Mouse (Mus musculus) liver, embryonic 15.5 days (tissue): ENCODE measurements around the gene Rnf39. TPM values are rescaled to one million over a fixed set of nuclear protein-coding genes. Genes with fewer than 3 reads are reported as not detected.

Source experiments
- ATAC-seq: fragments of 200-750 bp; cut with Nextera tagmentation; 2 replicates; pipeline ENCODE4 v1.8.0; 2017; ENCODE audit warnings: moderate number of reproducible peaks, mild to moderate bottlenecking, moderate library complexity; ENCODE audit not compliant: insufficient read depth
- H3K27ac ChIP-seq: fragments of 300-500 bp; sonication (generic); replicated peaks from 2 replicates; pipeline ENCODE4 v1.5.1; 2015; ENCODE audit warnings: mild to moderate bottlenecking, inconsistent platforms
- H3K27me3 ChIP-seq: fragments of 300-500 bp; sonication (generic); 2 replicates; pipeline ENCODE4 v1.6.1; 2015; ENCODE audit warnings: mild to moderate bottlenecking, inconsistent platforms
- H3K36me3 ChIP-seq: fragments of 300-500 bp; sonication (generic); replicated peaks from 2 replicates; pipeline ENCODE4 v1.6.1; 2015; ENCODE audit warnings: moderate library complexity, mild to moderate bottlenecking, inconsistent platforms
- H3K4me1 ChIP-seq: fragments of 300-500 bp; sonication (generic); replicated peaks from 2 replicates; pipeline ENCODE4 v1.6.1; 2015; ENCODE audit warnings: inconsistent platforms
- H3K4me2 ChIP-seq: fragments of 300-500 bp; sonication (generic); 2 replicates; pipeline ENCODE4 v1.6.1; 2015; ENCODE audit warnings: moderate library complexity, mild to moderate bottlenecking, inconsistent platforms
- H3K4me3 ChIP-seq: fragments of 300-500 bp; sonication (generic); replicated peaks from 2 replicates; pipeline ENCODE4 v1.5.1; 2015; ENCODE audit warnings: mild to moderate bottlenecking, inconsistent platforms
- H3K9ac ChIP-seq: fragments of 300-500 bp; sonication (generic); 2 replicates; pipeline ENCODE4 v1.6.1; 2015; ENCODE audit warnings: moderate library complexity, mild to moderate bottlenecking, inconsistent platforms
- H3K9me3 ChIP-seq: fragments of 300-500 bp; sonication (generic); replicated peaks from 2 replicates; pipeline ENCODE4 v1.6.1; 2016; ENCODE audit warnings: inconsistent platforms
- WGBS: fragments of 180-500 bp; shearing (Covaris S2); methylation state at CpG from one replicate; pipeline ENCODE4 v1.1.7; 2015; ENCODE audit warnings: mixed read lengths; ENCODE audit not compliant: insufficient replicate concordance; 5-methylcytosine and 5-hydroxymethylcytosine counted together
- polyA plus RNA-seq: library from polyadenylated mRNA; unstranded; fragments of >200 nt; fragmentation: Nextera tagmentation; extraction: Ambion mirVana; gene quantifications from 2 replicates; pipeline ENCODE4 v1.2.1, GENCODE M21; 2015

The Rnf39 gene
- polyA plus RNA-seq, 1 experiment from 2014 or later, result 0.14 TPM

GRCm38 (mm10) chr17:36912031-36912430 is 30.7 kb upstream of the Rnf39 start:
- no peak for ATAC-seq
- Histone ChIP-seq H3K4me1 (no peaks in the 10 kb centered on the region), H3K9ac (no peak overlapping the region), H3K4me2 (no peak overlapping the region), H3K27ac (no peak overlapping the region), H3K9me3 (no peaks in the 10 kb centered on the region), H3K4me3 (no peak overlapping the region), H3K36me3 (no peaks in the 10 kb centered on the region), H3K27me3 (peaks cover 38% of the 10 kb centered on the region)
- 50% methylated on average over 2 of the region's 2 CpGs for WGBS

GRCm38 (mm10) chr17:36914108-36914507 is 28.6 kb upstream of the Rnf39 start:
- ATAC-seq, result no peak
- H3K27ac ChIP-seq, result no peak overlapping the region
- H3K9me3 ChIP-seq, result no peaks in the 10 kb centered on the region
- H3K36me3 ChIP-seq, result no peaks in the 10 kb centered on the region
- H3K4me2 ChIP-seq, result no peak overlapping the region
- no peak overlapping the region for H3K4me3 ChIP-seq
- no peaks in the 10 kb centered on the region for H3K4me1 ChIP-seq
- H3K9ac ChIP-seq, result no peak overlapping the region
- 4% methylated on average over 2 of the region's 2 CpGs for WGBS
- H3K27me3 ChIP-seq, result peaks cover 29% of the 10 kb centered on the region

GRCm38 (mm10) chr17:36915076-36915475 is 27.6 kb upstream of the Rnf39 start:
- H3K9ac ChIP-seq, result no peak overlapping the region
- no peak overlapping the region for H3K4me3 ChIP-seq
- peaks cover 23% of the 10 kb centered on the region for H3K27me3 ChIP-seq
- WGBS, result 10% methylated on average over 9 of the region's 9 CpGs
- H3K27ac ChIP-seq, result no peak overlapping the region
- no peaks in the 10 kb centered on the region for H3K4me1 ChIP-seq
- no peak overlapping the region for H3K4me2 ChIP-seq
- no peaks in the 10 kb centered on the region for H3K9me3 ChIP-seq
- no peaks in the 10 kb centered on the region for H3K36me3 ChIP-seq
- no peak for ATAC-seq

- no peak overlapping the region for H3K27ac ChIP-seq
- no peaks in the 10 kb centered on the region for H3K9me3 ChIP-seq
- ATAC-seq, result no peak
- H3K4me3 ChIP-seq, result no peak overlapping the region
- H3K9ac ChIP-seq, result no peak overlapping the region
- peaks cover 7% of the 10 kb centered on the region for H3K27me3 ChIP-seq
- 48% methylated on average over 15 of the region's 15 CpGs for WGBS
- H3K36me3 ChIP-seq, result no peaks in the 10 kb centered on the region
- no peak overlapping the region for H3K4me2 ChIP-seq
- no peaks in the 10 kb centered on the region for H3K4me1 ChIP-seq
These were observed 22.5 kb upstream of the Rnf39 start for GRCm38 (mm10) chr17:36920239-36920638.

- no peak for ATAC-seq
- no peaks in the 10 kb centered on the region for H3K4me1 ChIP-seq
- no peaks in the 10 kb centered on the region for H3K36me3 ChIP-seq
- no peak overlapping the region for H3K27ac ChIP-seq
- no peaks in the 10 kb centered on the region for H3K9me3 ChIP-seq
- H3K9ac ChIP-seq, result no peak overlapping the region
- peaks cover 4% of the 10 kb centered on the region; the same call in 1 of the 2 replicates for H3K27me3 ChIP-seq
- H3K4me2 ChIP-seq, result no peak overlapping the region
- WGBS, result 56% methylated on average over 4 of the region's 4 CpGs
- H3K4me3 ChIP-seq, result no peak overlapping the region
These were observed 20.0 kb upstream of the Rnf39 start for GRCm38 (mm10) chr17:36922715-36923114.

- Histone ChIP-seq H3K9ac (no peak overlapping the region), H3K4me1 (no peaks in the 10 kb centered on the region), H3K27ac (no peak overlapping the region), H3K9me3 (no peaks in the 10 kb centered on the region), H3K4me2 (no peak overlapping the region), H3K27me3 (peaks cover 4% of the 10 kb centered on the region; the same call in 1 of the 2 replicates), H3K36me3 (no peaks in the 10 kb centered on the region), H3K4me3 (no peak overlapping the region)
- no peak for ATAC-seq
- WGBS, result 52% methylated on average over 4 of the region's 4 CpGs
These were observed 19.2 kb upstream of the Rnf39 start for GRCm38 (mm10) chr17:36923491-36923890.

- no peaks in the 10 kb centered on the region for H3K4me1 ChIP-seq
- no peaks in the 10 kb centered on the region for H3K9me3 ChIP-seq
- peaks cover 4% of the 10 kb centered on the region; the same call in 1 of the 2 replicates for H3K27me3 ChIP-seq
- no peak overlapping the region for H3K4me2 ChIP-seq
- H3K9ac ChIP-seq, result no peak overlapping the region
- ATAC-seq, result no peak
- no peak overlapping the region for H3K27ac ChIP-seq
- H3K4me3 ChIP-seq, result no peak overlapping the region
- no peaks in the 10 kb centered on the region for H3K36me3 ChIP-seq
- 44% methylated on average over 10 of the region's 10 CpGs for WGBS
These were observed 15.1 kb upstream of the Rnf39 start for GRCm38 (mm10) chr17:36927496-36928120.

- H3K9ac ChIP-seq, result no peak overlapping the region
- no peak overlapping the region for H3K27ac ChIP-seq
- WGBS, result 53% methylated on average over 12 of the region's 12 CpGs
- H3K27me3 ChIP-seq, result peaks cover 4% of the 10 kb centered on the region; the same call in 1 of the 2 replicates
- no peaks in the 10 kb centered on the region for H3K9me3 ChIP-seq
- H3K4me2 ChIP-seq, result no peak overlapping the region
- H3K4me1 ChIP-seq, result no peaks in the 10 kb centered on the region
- H3K36me3 ChIP-seq, result no peaks in the 10 kb centered on the region
- ATAC-seq, result no peak
- H3K4me3 ChIP-seq, result no peak overlapping the region
These were observed 13.3 kb upstream of the Rnf39 start for GRCm38 (mm10) chr17:36929236-36929932.

GRCm38 (mm10) chr17:36930233-36930632 is 12.5 kb upstream of the Rnf39 start:
- H3K9ac ChIP-seq, result no peak overlapping the region
- no peak overlapping the region for H3K4me2 ChIP-seq
- H3K36me3 ChIP-seq, result no peaks in the 10 kb centered on the region
- WGBS, result 47% methylated on average over 6 of the region's 6 CpGs
- no peak overlapping the region for H3K4me3 ChIP-seq
- H3K4me1 ChIP-seq, result no peaks in the 10 kb centered on the region
- no peak for ATAC-seq
- no peaks in the 10 kb centered on the region for H3K9me3 ChIP-seq
- peaks cover 5% of the 10 kb centered on the region; the same call in 1 of the 2 replicates for H3K27me3 ChIP-seq
- no peak overlapping the region for H3K27ac ChIP-seq

GRCm38 (mm10) chr17:36931130-36931529 is 11.6 kb upstream of the Rnf39 start:
- Histone ChIP-seq H3K4me1 (no peaks in the 10 kb centered on the region), H3K9me3 (no peaks in the 10 kb centered on the region), H3K9ac (no peak overlapping the region), H3K4me3 (no peak overlapping the region), H3K27ac (no peak overlapping the region), H3K4me2 (no peak overlapping the region), H3K27me3 (peaks cover 5% of the 10 kb centered on the region; the same call in 1 of the 2 replicates), H3K36me3 (no peaks in the 10 kb centered on the region)
- no peak for ATAC-seq
- 53% methylated on average over 4 of the region's 4 CpGs for WGBS

GRCm38 (mm10) chr17:36931806-36932205 is 10.9 kb upstream of the Rnf39 start:
- 32% methylated on average over 2 of the region's 2 CpGs for WGBS
- Histone ChIP-seq H3K9me3 (no peaks in the 10 kb centered on the region), H3K27ac (no peak overlapping the region)

More at GRCm38 (mm10) chr17:36931806-36932205, 10.9 kb upstream of the Rnf39 start:
- Histone ChIP-seq H3K27me3 (peaks cover 5% of the 10 kb centered on the region; the same call in 1 of the 2 replicates), H3K36me3 (no peaks in the 10 kb centered on the region), H3K4me2 (no peak overlapping the region), H3K4me3 (no peak overlapping the region), H3K4me1 (no peaks in the 10 kb centered on the region), H3K9ac (no peak overlapping the region)
- ATAC-seq, result no peak
